Mouse (Mus musculus) left cerebral cortex, postnatal 14 days (tissue): ENCODE results near the gene Ednrb. TPM values are rescaled to one million over a fixed set of nuclear protein-coding genes. Genes with fewer than 3 reads are reported as not detected.
"Not testable (repeated sequence)": the region's sequence is repeated elsewhere in the genome, so short reads cannot be mapped to it uniquely, and the experiment has no call there.

ENCODE experiments used
- DNase-seq, 2 experiments: peaks; one replicate each; pipeline ENCODE4 v3.0.0; 2021 to 2022; ENCODE audit warnings: low spot score in 2 of 2, mixed read lengths in 1 of 2
- intact Hi-C: fragments of 180-260 bp; cut with DNase I; formaldehyde crosslinking; loops from one replicate; pipeline ENCODE4 v1.15.1; 2025
- total RNA-seq, 2 experiments: library from RNA; stranded (reverse); gene quantifications; 2 replicates each; pipeline ENCODE4 v1.2.3; 2021

Gene Ednrb
- total RNA-seq, 2 experiments from 2014 or later, result 62.8 to 67.0 TPM

DNA sequence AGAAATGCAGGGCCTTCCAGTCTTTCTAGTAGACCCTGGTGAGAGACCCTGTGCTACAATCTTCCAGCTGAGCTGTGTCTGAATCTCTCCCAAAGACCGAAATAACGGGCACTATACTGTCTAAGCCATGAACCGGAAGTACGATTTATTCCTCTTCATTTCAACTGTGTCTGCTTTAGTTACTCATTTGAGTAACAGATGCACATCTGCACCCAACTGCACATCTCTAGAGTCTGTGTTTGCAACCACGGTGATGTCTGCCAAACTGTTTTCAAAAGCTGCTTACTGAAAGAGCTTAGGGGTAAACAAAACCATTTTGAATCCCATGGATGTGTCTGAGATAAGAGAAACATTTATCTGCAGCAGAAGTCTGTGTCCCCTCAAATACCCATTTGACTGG lies 13.2 kb downstream of the Ednrb start:
- intact Hi-C loops, result no loop called here
- no peak for DNase-seq

DNA sequence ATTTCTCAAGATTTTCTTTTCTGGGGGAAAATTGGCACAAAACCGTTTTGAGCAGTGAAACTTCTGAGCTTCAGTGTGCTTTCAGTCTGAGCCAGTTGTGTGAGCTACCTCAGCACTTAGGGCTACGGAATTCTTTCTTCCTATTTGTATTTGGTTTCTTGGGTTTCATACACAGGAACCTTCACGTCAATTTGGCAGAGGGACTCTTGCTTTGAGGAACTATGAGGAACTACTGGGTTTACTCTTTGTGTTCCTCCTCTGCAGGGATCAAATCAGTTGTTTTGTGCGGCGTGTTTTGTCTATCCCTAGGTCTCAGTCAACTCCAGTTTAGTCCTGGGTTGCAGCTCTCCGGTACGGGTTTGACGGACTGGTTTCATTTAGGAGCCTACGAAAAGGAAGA lies 17.9 kb downstream of the Ednrb start:
- DNase-seq, result no peak
- intact Hi-C loops, result no loop called here

DNA sequence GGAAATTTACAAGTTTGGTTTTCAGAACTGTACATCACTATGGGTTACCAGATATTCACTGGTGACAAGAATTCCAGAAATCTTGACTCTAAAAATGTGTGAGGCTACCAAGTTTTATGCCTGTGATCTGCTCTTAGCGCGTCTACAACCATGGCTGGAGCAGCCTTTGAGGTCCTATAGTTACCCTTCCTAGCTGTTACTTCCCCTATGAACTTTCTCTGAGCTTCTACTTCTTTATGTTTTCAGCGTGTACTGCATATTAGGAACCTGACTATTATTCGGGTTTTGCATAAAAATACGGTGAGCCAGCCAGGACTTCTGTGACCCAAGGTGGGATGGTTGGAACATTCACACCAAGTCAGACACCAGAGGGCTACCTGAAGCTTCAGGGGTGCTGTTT lies 18.3 kb downstream of the Ednrb start:
- intact Hi-C loops, result no loop called here
- DNase-seq, result no peak

DNA sequence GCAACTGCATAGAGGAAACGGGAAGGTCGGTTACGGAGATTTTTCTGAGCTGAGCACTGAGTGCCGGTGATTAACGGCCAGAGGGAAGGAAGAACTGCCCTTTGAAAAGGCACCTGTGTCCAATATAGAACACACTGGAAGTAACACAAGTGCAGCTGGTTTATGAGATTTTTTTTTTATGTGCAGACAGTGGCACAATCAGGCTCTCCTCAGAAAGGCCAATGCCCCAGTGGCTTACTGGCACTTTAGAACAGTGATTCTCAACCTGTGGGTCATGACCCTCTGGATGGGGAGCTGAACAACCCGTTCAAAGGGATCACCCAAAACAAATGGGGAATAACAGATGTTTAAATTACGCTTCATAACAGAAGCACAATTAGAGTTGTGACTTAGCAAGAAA lies 20.7 kb downstream of the Ednrb start:
- no peak for DNase-seq
- intact Hi-C loops, result no loop called here

DNA sequence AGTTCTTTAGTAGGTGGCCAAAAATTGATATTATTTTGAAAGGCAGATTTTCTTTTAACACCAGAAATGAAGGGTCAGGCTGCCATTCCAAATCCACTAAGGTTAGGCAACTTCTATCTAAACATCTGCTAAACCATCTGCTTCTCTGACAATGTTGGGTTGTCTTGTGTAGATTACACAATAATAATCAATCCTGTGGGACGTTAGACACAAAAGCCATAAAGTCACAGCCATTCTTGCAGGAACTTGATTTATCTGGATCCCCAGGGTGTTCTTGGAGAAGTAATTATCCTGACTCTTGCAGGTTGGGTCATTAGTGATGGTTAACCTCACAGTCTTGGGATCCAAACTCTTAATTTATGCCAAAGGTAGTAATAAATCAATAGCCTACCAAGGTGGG lies 21.6 kb downstream of the Ednrb start:
- DNase-seq, result no peak
- intact Hi-C loops, result no loop called here

DNA sequence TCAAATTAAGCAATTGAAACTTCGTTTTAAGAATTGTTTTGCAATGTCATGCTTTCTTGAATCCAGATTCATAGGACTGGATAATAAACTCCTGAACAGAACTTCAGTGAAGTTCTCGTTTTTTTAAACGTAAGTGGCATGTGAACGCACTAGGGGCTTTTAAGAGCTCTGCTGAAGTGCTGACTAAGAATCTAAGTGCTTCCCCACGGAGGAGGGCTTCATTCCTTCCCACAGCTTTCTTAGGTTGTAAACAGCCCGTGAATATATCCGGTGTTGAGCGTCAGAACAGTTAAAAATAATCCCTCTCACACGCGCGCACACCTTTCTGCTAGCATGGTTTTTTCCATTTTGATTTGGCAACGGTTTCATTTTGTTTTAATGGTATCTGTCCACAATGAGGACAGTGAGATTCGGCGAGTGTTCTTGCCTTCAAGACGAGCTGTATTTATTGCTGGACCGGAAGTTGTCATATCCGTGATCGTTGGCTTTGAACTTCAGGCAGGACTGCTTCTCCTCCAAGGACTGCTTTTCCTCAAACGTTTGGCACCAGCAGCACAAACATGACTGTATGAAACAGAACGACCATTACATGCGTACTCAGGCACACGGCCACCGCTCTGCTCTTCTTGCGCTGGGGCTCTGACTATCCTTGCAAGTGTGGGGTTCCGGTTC lies 27.4 kb downstream of the Ednrb start:
- intact Hi-C loops, result no loop called here
- no peak for DNase-seq

DNA sequence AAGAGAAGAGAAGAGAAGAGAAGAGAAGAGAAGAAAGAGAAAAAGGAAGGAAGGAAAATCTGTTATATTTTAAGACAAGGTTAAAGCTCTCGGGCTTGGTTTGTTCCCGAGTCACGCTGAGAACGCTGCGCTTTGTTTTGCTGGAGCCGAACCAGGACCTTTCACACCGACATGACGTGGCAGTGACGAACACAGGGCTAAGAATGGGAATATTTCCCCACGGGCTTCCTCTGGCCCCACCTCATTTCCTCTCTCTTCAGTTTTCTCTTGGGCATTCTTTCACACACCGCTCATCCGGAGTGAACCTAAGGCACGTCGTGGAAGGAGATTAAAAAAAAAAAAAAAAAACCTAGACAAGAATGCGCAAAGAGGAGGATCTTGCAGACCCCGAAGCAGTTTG lies 28.7 kb downstream of the Ednrb start:
- DNase-seq, result no peak
- intact Hi-C loops, result no loop called here

DNA sequence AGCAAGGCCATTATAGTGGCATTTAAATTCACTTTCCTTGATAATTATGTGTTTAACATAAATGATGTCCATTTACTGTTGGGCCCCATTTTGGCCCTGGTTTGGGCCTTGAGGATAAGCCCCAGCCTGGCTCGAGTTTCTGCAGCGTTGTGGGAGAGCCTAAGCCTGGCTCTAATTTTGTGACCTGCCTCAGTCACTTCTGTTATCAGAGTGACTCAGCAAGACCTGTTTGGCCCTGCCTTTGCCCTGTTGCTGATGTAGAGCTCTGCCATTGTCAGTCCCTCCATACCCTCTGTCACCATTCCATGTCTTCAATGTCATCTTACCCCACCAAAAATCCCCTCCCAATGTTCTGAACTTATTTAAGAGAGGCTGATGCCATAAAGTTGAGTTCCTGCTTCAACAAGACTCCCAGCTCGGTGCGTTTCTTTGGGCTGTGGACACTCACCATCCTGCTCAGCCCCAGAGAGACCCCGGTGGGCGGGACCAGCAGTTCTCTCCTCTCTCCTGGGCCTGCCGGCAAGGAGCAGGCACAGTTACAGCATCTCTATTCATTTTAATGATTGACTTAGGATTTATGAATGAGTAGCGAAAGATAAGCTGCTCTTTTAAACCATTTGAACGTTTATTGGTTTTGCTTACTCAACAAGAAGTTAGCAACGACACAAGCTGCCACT lies 30.0 kb downstream of the Ednrb start:
- no peak for DNase-seq
- intact Hi-C loops, result no loop called here

DNA sequence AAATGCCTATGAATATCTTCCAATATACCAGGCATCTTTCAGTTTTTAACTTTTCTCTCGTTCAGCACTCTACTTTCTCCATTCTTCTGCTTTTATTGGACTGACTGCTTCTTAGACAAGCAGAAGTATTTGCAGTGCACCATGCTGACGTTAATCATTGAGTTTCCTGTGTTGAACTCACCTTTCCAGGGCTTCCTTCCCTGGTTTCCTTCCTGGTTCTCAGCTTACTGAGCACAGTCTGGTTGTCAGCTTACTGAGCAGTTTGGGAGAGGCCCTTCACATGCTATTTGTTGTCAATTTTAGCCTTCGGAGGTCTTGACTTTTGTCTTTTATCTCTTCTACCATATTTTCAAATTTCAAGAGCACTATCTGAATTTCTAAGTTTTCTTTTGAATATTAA lies 31.0 kb downstream of the Ednrb start:
- DNase-seq, result no peak
- intact Hi-C loops, result no loop called here

DNA sequence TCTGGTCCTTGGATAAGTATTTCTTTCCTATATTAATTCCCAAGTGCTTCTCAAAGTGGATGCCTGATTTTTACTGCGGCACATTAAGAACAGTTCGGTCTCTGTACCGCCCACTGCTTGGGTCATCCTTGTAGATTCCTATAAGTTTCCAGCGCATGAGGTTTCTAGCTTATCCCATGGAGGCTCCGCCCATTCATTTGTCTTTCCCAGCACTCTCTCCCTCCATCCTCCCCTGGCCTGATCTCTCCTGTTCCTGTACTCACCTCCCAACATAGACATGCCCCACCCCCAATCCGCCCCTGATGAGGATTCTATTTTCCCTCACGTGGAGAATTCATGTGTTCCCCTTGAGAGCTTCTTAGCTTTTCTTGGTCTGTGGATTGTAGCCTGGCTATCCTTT lies 32.9 kb downstream of the Ednrb start:
- no peak for DNase-seq
- intact Hi-C loops, result no loop called here

DNA sequence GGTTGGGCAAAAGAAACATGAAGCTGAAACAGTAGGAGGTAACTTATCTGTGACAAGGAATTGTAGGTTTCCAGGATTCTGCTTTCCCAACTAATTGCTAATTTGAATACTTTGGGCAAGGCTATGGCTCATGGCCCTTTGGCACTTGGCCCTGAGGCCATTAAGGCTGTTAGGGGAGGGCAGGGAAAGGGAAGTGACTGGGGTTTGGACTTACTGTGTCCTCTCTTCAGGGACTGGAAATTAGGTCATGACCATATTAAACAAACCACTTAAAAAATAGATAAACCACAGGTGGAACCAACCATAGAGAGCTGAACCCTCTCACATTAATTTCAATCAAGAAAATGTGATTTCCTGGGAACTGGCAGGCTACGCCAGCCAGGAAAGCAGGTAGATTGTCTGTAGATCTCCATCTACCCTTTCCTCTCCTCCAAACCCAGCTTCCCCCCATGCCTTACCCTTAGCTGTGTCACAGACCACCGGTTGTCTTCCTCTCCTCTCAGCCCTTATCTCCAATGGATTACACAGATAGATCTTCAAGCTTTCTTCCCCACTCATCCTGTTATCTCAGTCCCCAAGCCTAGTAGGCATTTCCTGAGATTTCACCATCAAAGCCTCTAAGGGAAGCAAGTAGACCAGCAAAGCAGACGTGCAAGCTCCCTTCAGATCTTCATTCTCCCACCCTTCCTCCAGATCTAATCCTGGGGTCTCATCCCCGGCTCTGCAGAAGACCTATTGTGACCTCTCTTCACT lies 40.1 kb downstream of the Ednrb start:
- intact Hi-C loops, result no loop called here
- no peak for DNase-seq

DNA sequence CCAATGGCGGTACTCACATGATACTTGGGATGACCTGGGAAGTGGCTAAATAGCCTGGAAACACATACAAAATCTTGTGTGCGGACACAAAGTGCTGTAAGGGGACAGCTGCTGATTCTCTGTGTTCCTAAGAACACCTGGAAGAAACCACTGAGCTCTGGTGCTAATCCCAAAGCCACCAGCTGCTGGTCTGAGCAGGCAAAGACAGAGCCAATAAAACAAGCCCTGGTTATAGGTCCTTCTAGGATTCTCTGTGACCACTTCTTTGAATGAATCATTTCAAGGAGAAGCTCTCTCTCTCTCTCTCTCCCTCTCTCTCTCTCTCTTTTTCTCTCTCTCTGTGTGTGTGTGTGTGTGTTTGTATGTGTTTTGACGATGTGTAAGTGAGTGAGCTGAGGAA lies 47.1 kb downstream of the Ednrb start:
- DNase-seq, result no peak
- intact Hi-C loops, result no loop called here

DNA sequence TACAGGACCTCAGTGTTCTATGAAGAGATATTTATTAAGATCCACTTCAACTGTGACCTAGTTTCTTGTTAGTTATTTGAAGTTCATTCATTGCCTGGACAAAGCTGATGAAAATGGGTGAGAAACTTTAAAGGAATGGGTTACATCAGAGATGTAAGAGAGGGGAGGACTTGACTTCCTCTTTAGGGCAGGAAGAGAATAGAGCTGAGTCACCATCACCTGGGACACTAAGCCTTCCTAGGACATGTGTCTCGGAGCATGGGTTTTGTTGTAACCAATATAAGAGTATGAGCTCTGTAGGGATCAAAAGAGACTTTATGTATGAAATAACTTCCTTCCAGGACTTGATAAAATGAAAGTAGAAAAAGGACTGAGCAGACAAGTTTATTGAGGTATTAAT lies 48.6 kb downstream of the Ednrb start:
- intact Hi-C loops, result no loop called here
- DNase-seq, result no peak

DNA sequence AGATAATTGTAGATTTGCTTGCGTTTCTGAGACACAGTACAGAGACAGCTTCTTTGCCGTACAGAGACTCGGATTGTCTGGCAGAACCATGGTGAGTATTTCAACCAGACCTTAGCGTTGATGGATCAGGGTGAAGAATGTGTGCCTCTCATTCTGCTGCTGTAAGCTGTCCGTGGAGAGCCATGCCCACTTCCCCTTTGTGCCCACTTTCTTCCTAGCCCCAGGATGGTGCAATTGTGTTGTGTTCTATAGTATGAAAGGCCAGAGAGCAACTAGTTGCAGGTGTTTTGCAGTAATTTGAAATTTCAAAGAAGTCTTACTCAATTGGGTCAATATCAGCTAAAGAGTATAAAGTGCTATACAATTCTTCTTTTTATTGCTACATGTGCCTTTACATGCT lies 50.8 kb downstream of the Ednrb start:
- intact Hi-C loops, result no loop called here

DNA sequence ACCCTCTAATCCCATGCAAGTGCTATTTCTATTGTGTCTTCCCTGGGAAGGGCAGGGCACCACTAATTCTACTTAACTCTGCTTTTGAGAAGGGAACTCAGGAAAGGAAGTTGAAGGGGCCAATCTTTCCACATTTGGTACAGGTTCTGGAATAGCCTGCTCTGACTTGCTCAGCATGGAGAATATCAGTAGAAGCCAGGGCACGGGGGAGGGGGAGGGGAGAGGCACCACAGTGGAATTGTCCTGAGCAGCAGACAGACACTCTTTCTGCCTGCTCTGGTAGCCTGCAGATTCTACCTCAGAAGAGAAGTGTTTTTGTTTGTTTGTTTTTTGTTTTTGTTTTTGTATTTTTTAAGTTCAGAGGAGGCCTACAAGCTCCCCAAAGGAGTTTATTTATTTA lies 51.5 kb downstream of the Ednrb start:
- no peak for DNase-seq

More for the DNA sequence above, 50.8 kb downstream of the Ednrb start:
- no peak for DNase-seq

DNA sequence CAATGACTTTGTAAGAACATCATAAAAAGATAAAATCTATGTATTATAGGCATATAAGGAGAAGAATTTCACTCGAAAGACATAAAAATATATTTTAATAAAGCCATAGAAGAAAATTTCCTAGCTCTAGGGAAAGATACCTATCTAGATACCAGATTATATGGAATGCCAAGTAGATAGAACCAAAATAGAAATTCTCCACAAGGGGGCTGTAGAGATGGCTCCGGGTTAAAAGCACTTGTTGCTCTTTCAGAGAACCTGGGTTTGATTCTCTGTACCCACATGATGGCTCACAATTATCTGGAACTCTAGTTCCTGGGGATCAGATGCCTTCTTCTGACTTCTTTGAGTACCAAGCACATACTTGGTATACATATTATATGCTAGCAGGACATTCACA lies 56.7 kb downstream of the Ednrb start:
- DNase-seq, result no peak
- intact Hi-C loops, result no loop called here

More for the DNA sequence above, 51.5 kb downstream of the Ednrb start:
- intact Hi-C loops, result no loop called here

DNA sequence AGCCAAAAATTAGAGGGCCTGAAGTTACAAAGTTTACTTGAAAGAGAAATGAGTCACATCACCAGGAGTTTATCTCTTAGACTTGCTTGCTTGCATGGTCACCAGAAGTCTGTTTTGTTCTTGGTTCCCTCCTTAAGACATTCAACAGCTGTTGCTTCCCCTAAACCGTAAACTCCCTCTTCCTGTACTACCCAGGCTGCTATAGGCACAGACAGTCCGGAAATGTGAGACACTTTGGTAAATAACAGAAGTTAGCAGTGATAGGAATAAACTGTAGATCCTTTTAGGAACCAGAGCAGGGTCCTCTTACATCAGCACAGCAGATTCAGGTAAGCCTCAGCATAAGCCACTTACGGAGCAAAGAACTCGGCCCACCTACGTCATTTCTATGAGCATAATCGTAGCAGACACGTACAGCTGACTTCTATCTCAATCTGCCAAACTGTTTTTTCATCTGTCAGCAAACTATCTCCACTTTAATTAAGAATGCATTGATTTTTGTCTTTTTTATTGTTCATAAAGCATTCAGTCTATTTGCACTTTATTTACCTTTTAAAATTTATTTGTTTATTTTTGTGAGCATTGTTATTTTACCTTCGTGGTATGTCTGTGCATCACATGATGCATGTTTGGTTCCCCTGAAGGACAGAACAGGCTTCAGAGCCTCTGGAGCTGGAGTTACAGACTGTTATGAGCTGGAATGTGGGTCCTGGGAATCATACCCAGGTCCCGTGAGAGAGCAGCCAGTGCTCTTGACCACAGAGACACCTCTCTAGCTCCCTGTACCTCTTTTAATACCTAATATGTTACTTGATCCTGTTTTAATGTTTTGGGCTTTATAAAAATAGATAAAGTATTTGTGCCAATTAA lies 58.9 kb downstream of the Ednrb start:
- peak in 1 of 2 experiments; percentile 21 for DNase-seq
- intact Hi-C loops, result no loop called here

DNA sequence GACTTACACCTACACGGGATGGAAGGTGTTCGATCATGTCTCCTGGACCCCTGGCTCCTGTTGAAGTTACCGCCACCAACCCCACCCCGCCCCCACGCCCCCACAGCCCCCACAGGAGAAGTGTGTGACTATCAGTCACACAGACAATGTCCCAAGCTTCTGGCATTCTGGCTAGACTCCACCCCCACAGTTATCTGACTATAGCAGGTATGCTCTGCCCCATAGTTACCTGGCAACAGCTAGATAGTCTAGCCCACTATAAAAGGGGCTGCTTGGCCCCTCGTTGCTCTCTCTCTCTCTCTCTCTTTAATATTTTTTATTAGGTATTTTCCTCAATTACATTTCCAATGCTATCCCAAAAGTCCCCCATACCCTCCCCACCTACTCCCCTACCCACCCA lies 63.9 kb downstream of the Ednrb start:
- DNase-seq, intact Hi-C loops: not testable (repeated sequence)

DNA sequence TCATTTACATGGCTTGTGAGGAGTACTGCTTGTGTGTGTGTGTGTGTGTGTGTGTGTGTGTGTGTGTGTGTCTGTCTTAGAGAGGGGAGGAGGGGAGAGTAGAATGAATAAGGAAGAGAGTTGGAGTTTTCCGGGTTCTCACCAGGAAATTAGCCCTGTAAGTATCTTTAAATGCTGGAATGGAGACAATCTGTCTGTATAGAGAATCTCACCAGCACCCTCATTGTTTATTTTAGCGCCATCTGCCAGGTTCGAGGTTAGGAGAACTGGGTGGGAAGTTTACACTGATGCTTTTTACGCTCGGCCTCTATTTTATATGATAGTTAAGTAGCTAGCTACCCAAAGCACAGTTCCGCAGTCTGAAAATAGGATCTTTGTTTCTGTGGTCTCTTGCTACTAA lies 64.9 kb downstream of the Ednrb start:
- intact Hi-C loops, result no loop called here

More for the DNA sequence above, 64.9 kb downstream of the Ednrb start:
- no peak for DNase-seq
